ENCODE assay signal across 17 mouse cellular contexts in genomic region chr14:27050043-27050442, GRCm38 (mm10). TPM values are rescaled to one million over a fixed set of nuclear protein-coding genes. Genes with fewer than 3 reads are reported as not detected.
DNase-seq lines count a peak whose midpoint lies in the region; ATAC-seq and TF ChIP-seq lines count a peak whose summit lies in the region.
"Had no signal": no experiment of that assay in that cellular context is flagged by ENCODE, and none has a peak within 500 bp of the region (broad histone marks: within the 10 kb centered on the region; RNA-seq: fewer than 3 reads in every experiment).

No protein-coding gene starts in this region.

- no peak for DNase-seq in embryonic facial prominence, embryonic 11.5 days (ENCODE audit: low spot score)
- DNase-seq in hindbrain, embryonic 11.5 days (ENCODE audit: low spot score), result peak; percentile 50
- DNase-seq in midbrain, embryonic 11.5 days (ENCODE audit: low spot score, missing footprints), result peak; percentile 95
- no peak for DNase-seq in thymus, postnatal 25 days
- DNase-seq in liver, result no peak
- no peak for DNase-seq in lung, postnatal 25 days (ENCODE audit: low spot score)
- DNase-seq in gastrocnemius, adult 18-20 months (ENCODE audit: low spot score), result no peak
- DNase-seq: cerebellum, adult 9-10 months; gastrocnemius, postnatal 36 days; heart, postnatal 14 days; kidney, postnatal 14 days; lung, embryonic 14.5 days; thymus, adult 2 months had no signal

- H3K27me3 ChIP-seq in E14TG2a.4 (ENCODE audit: insufficient read depth, low read length), result no peaks in the 10 kb centered on the region
- no peaks in the 10 kb centered on the region for H3K27me3 ChIP-seq in embryonic facial prominence, embryonic 11.5 days (ENCODE audit: control insufficient read depth, insufficient read depth, low read length)
- H3K27me3 ChIP-seq in hindbrain, embryonic 11.5 days (ENCODE audit: control insufficient read depth, insufficient read depth, low read length), result no peaks in the 10 kb centered on the region
- H3K27me3 ChIP-seq in midbrain, embryonic 11.5 days (ENCODE audit: control insufficient read depth, insufficient read depth, low read length), result peaks cover 9% of the 10 kb centered on the region

- no peak for TF ChIP-seq CTCF in E14TG2a.4 (conservative IDR thresholded peaks at IDR 0.05; ENCODE audit: low read length)

- H3K27ac ChIP-seq in embryonic facial prominence, embryonic 11.5 days (replicated peaks; ENCODE audit: low read depth, low read length), result peak overlapping the region; percentile 92
- peak overlapping the region; percentile 70 for H3K27ac ChIP-seq in hindbrain, embryonic 11.5 days (ENCODE audit: low read depth, low read length)
- H3K27ac ChIP-seq in midbrain, embryonic 11.5 days (ENCODE audit: low read depth, low read length), result peak overlapping the region; percentile 83

- 30% methylated on average over 9 of the region's 9 CpGs for WGBS in embryonic facial prominence, embryonic 11.5 days
- 18% methylated on average over 9 of the region's 9 CpGs for WGBS in hindbrain, embryonic 11.5 days
- WGBS in midbrain, embryonic 11.5 days, result 15% methylated on average over 9 of the region's 9 CpGs

- no peak overlapping the region for H3K4me2 ChIP-seq in embryonic facial prominence, embryonic 11.5 days (ENCODE audit: low read depth, low read length)
- no peak overlapping the region for H3K4me2 ChIP-seq in hindbrain, embryonic 11.5 days (replicated peaks; ENCODE audit: low read depth, low read length)
- H3K4me2 ChIP-seq in midbrain, embryonic 11.5 days, result peak overlapping the region; percentile 26; the same call in 1 of the 2 replicates
- H3K4me2 ChIP-seq: lung, embryonic 14.5 days had no signal

- peaks cover 15% of the 10 kb centered on the region for H3K36me3 ChIP-seq in E14TG2a.4 (ENCODE audit: insufficient read depth, low read length)
- H3K36me3 ChIP-seq in embryonic facial prominence, embryonic 11.5 days (replicated peaks; ENCODE audit: control insufficient read depth, insufficient read depth, low read depth, low read length), result no peaks in the 10 kb centered on the region
- no peaks in the 10 kb centered on the region for H3K36me3 ChIP-seq in hindbrain, embryonic 11.5 days (ENCODE audit: control insufficient read depth, insufficient read depth, low read length)
- no peaks in the 10 kb centered on the region for H3K36me3 ChIP-seq in midbrain, embryonic 11.5 days (ENCODE audit: control insufficient read depth, insufficient read depth, low read length)

- H3K4me1 ChIP-seq in E14TG2a.4 (replicated peaks; ENCODE audit: low read depth, low read length), result peaks cover 97% of the 10 kb centered on the region
- H3K4me1 ChIP-seq in embryonic facial prominence, embryonic 11.5 days (ENCODE audit: control insufficient read depth, insufficient read depth, low read length), result peaks cover 17% of the 10 kb centered on the region
- peaks cover 16% of the 10 kb centered on the region for H3K4me1 ChIP-seq in hindbrain, embryonic 11.5 days (replicated peaks; ENCODE audit: control insufficient read depth, insufficient read depth, low read length)
- peaks cover 47% of the 10 kb centered on the region for H3K4me1 ChIP-seq in midbrain, embryonic 11.5 days (ENCODE audit: control insufficient read depth, insufficient read depth, low read length)

- peak overlapping the region; percentile 61 for H3K4me3 ChIP-seq in E14TG2a.4 (replicated peaks; ENCODE audit: low read length)
- no peak overlapping the region for H3K4me3 ChIP-seq in embryonic facial prominence, embryonic 11.5 days (ENCODE audit: low read depth, low read length)
- H3K4me3 ChIP-seq in hindbrain, embryonic 11.5 days (ENCODE audit: low read depth, low read length), result no peak overlapping the region
- H3K4me3 ChIP-seq in midbrain, embryonic 11.5 days (ENCODE audit: low read depth, low read length), result no peak overlapping the region; the same call in 1 of the 2 replicates

- H3K9me3 ChIP-seq in E14TG2a.4 (ENCODE audit: low read length), result no peaks in the 10 kb centered on the region
- H3K9me3 ChIP-seq in embryonic facial prominence, embryonic 11.5 days (replicated peaks; ENCODE audit: control insufficient read depth, low read length), result no peaks in the 10 kb centered on the region
- H3K9me3 ChIP-seq in hindbrain, embryonic 11.5 days (ENCODE audit: control insufficient read depth, low read length), result no peaks in the 10 kb centered on the region
- no peaks in the 10 kb centered on the region for H3K9me3 ChIP-seq in midbrain, embryonic 11.5 days (ENCODE audit: control insufficient read depth, low read length)

- H3K9ac ChIP-seq in embryonic facial prominence, embryonic 11.5 days (replicated peaks; ENCODE audit: low read length), result no peak overlapping the region
- no peak overlapping the region for H3K9ac ChIP-seq in hindbrain, embryonic 11.5 days (ENCODE audit: low read depth, low read length)
- H3K9ac ChIP-seq in midbrain, embryonic 11.5 days (ENCODE audit: low read length), result no peak overlapping the region; the same call in 1 of the 2 replicates
- H3K9ac ChIP-seq: lung, embryonic 14.5 days had no signal

- ATAC-seq in embryonic facial prominence, embryonic 11.5 days (replicated peaks; ENCODE audit: insufficient number of reproducible peaks, low FRiP score, low TSS enrichment, low read depth), result no peak
- peak; percentile 5; the same call in 1 of the 2 replicates for ATAC-seq in hindbrain, embryonic 11.5 days (ENCODE audit: low FRiP score)
- ATAC-seq in midbrain, embryonic 11.5 days (ENCODE audit: low FRiP score), result no peak
- ATAC-seq: CD4-positive, CD25-positive, alpha-beta regulatory T cell, adult 4 months had no signal

RNA-seq across cellular contexts. Expression of gene Il17rd, which starts 11.3 kb away (rescaled TPM):
- 6.7 and 6.9 TPM in 2 replicates for polyA plus RNA-seq in embryonic facial prominence, embryonic 11.5 days (2014; fragmentation: Nextera tagmentation; extraction: Ambion mirVana)
- polyA plus RNA-seq in hindbrain, embryonic 11.5 days (2014; fragmentation: Nextera tagmentation; extraction: Ambion mirVana), result 5.3 and 5.7 TPM in 2 replicates
- polyA plus RNA-seq in midbrain, embryonic 11.5 days (2014; fragmentation: Nextera tagmentation; extraction: Ambion mirVana), result 3.3 and 4.7 TPM in 2 replicates
- total RNA-seq in gastrocnemius, adult 18-20 months (2021), result 1 to 10 TPM; 2.0 to 2.2 TPM

RNA-seq across cellular contexts. Expression of gene Hesx1, which starts 55.8 kb away (rescaled TPM):
- 1.4 and 3.4 TPM in 2 replicates for polyA plus RNA-seq in embryonic facial prominence, embryonic 11.5 days (2014; fragmentation: Nextera tagmentation; extraction: Ambion mirVana)
- 0.23 TPM in 1 of 2 replicates, not detected in the other for polyA plus RNA-seq in hindbrain, embryonic 11.5 days (2014; fragmentation: Nextera tagmentation; extraction: Ambion mirVana)
- 0.39 TPM in 1 of 2 replicates, not detected in the other for polyA plus RNA-seq in midbrain, embryonic 11.5 days (2014; fragmentation: Nextera tagmentation; extraction: Ambion mirVana)
- total RNA-seq in gastrocnemius, adult 18-20 months (2021), result not detected
- total RNA-seq: gastrocnemius, postnatal 36 days; heart, postnatal 14 days; left cerebral cortex, adult 8-10 months had no signal
- polyA plus RNA-seq: lung, embryonic 14.5 days; spleen, adult 2 months; thymus, adult 2 months had no signal

Comparison
In these comparisons a context has a peak if more than half of its experiments do, and no peak if none do; other contexts are left out.
1. DNase-seq: peak in hindbrain, embryonic 11.5 days (single experiment) and midbrain, embryonic 11.5 days (single experiment); none in embryonic facial prominence, embryonic 11.5 days (single experiment), thymus, postnatal 25 days (single experiment), liver (single experiment), lung, postnatal 25 days (single experiment) and gastrocnemius, adult 18-20 months (single experiment).
2. Peak in every context shown above with its lines, with median percentiles within 50 percentile points of each other: H3K27ac ChIP-seq.